23 mouse cellular contexts compared by ENCODE assay signal in genomic region chr2:90675488-90675887, GRCm38 (mm10).
"Had no signal": no experiment of that assay in that cellular context is flagged by ENCODE, and none has a peak within 500 bp of the region (broad histone marks: within the 10 kb centered on the region; RNA-seq: fewer than 3 reads in every experiment).

No protein-coding gene starts in this region.

- H3K9ac ChIP-seq: heart, embryonic 13.5 days; heart, embryonic 15.5 days; hindbrain, embryonic 13.5 days; hindbrain, embryonic 15.5 days; kidney, embryonic 15.5 days; limb, embryonic 12.5 days; liver, embryonic 13.5 days had no signal

- H3K9me3 ChIP-seq: heart, embryonic 13.5 days; heart, embryonic 15.5 days; hindbrain, embryonic 13.5 days; hindbrain, embryonic 15.5 days; kidney, embryonic 15.5 days; limb, embryonic 10.5 days; limb, embryonic 12.5 days; liver, embryonic 13.5 days had no signal

- H3K36me3 ChIP-seq: heart, embryonic 13.5 days; heart, embryonic 15.5 days; hindbrain, embryonic 13.5 days; hindbrain, embryonic 15.5 days; kidney, embryonic 15.5 days; limb, embryonic 12.5 days had no signal

- H3K27ac ChIP-seq: heart, embryonic 13.5 days; heart, embryonic 15.5 days; hindbrain, embryonic 13.5 days; hindbrain, embryonic 15.5 days; hindbrain, postnatal 0 days; kidney, embryonic 15.5 days; kidney, postnatal 0 days; limb, embryonic 10.5 days; limb, embryonic 12.5 days; liver, embryonic 13.5 days had no signal

- H3K4me3 ChIP-seq: heart, embryonic 13.5 days; heart, embryonic 15.5 days; hindbrain, embryonic 13.5 days; hindbrain, embryonic 15.5 days; kidney, embryonic 15.5 days; limb, embryonic 10.5 days; limb, embryonic 12.5 days; liver, embryonic 13.5 days had no signal

- DNase-seq: gastrocnemius, postnatal 14 days; gastrocnemius, postnatal 36 days; heart, adult 18-20 months; heart, postnatal 14 days; heart, postnatal 36 days; kidney, adult 11 months; kidney, adult 2 months; kidney, adult 9 months; kidney, postnatal 14 days; kidney, postnatal 36 days; layer of hippocampus, adult 9-11 months; layer of hippocampus, postnatal 36 days; liver; liver, embryonic 13.5 days had no signal

- H3K27me3 ChIP-seq: heart, embryonic 13.5 days; heart, embryonic 15.5 days; hindbrain, embryonic 13.5 days; hindbrain, embryonic 15.5 days; kidney, embryonic 15.5 days; limb, embryonic 12.5 days; liver, embryonic 13.5 days had no signal
